Mouse (Mus musculus) lung, postnatal 36 days (tissue): Measurements from ENCODE around the gene Las1l.

ENCODE experiments used
- DNase-seq: peaks from one replicate; pipeline ENCODE4 v3.0.0; 2022; ENCODE audit warnings: mixed read lengths

Las1l gene

GRCm38 (mm10) chrX:95956497-95957293 is at the start of gene Las1l:
Gene Las1l (minus strand): TSS chrX:95956962.
- peak; percentile 95 for DNase-seq

- no peak for DNase-seq
These were observed 49.6 kb upstream of the Las1l start for GRCm38 (mm10) chrX:96006395-96006794.

GRCm38 (mm10) chrX:95999601-96000000 is 42.8 kb upstream of the Las1l start:
- DNase-seq: peak; percentile 22

GRCm38 (mm10) chrX:95993206-95993605 is 36.4 kb upstream of the Las1l start:
- peak; percentile 16 for DNase-seq

GRCm38 (mm10) chrX:95969936-95970335 is 13.2 kb upstream of the Las1l start:
- DNase-seq: no peak

GRCm38 (mm10) chrX:95969116-95969515 is 12.4 kb upstream of the Las1l start:
- no peak for DNase-seq

- peak; percentile 89 for DNase-seq
These were observed 11.8 kb upstream of the Las1l start for GRCm38 (mm10) chrX:95968594-95968965.

- DNase-seq: peak; percentile 66
These were observed 11.3 kb upstream of the Las1l start for GRCm38 (mm10) chrX:95967847-95968593.

GRCm38 (mm10) chrX:95965036-95965435 is 8.3 kb upstream of the Las1l start:
- DNase-seq: no peak

- DNase-seq: no peak
These were observed 6.6 kb upstream of the Las1l start for GRCm38 (mm10) chrX:95963366-95963765.

- DNase-seq: peak; percentile 3
These were observed 699 bp upstream of the Las1l start for GRCm38 (mm10) chrX:95957461-95957860.

- peak; percentile 68 for DNase-seq
These were observed 6.0 kb downstream of the Las1l start for GRCm38 (mm10) chrX:95950776-95951175.

GRCm38 (mm10) chrX:95948135-95948534 is 8.6 kb downstream of the Las1l start:
- DNase-seq: no peak

- DNase-seq: no peak
These were observed 11.3 kb downstream of the Las1l start for GRCm38 (mm10) chrX:95945496-95945895.

GRCm38 (mm10) chrX:95935481-95935880 is 21.3 kb downstream of the Las1l start:
- no peak for DNase-seq

GRCm38 (mm10) chrX:95902716-95903115 is 54.0 kb downstream of the Las1l start:
- DNase-seq: no peak
